7 mouse cellular contexts compared by ENCODE assay signal in the genomic region with DNA sequence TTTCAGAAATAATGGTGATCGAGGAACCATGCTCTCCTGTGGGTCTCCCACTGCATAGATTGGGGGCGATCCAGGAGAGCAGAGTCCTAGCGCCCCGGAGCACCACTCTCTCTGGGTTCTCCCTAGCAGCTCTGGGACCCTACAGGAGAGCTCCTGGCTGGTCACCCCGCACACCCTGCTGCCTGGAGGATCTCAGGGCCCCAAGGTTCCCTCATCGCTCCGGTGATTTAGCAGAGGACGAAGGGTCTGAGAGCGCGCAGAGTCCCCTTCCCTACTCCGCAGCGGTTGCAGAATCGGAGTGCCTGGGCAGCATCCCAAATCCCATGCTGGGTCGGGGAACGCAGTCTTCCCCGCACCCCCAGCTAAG. TPM values are rescaled to one million over a fixed set of nuclear protein-coding genes. Genes with fewer than 3 reads are reported as not detected.
DNase-seq lines count a peak whose midpoint lies in the region; ATAC-seq lines count a peak whose summit lies in the region.

No protein-coding gene starts in this region.

- ATAC-seq in lung, embryonic 16.5 days (ENCODE audit: low read depth) = peak; percentile 67
- peak; percentile 64; the same call in 1 of the 2 replicates for ATAC-seq in hindbrain, embryonic 12.5 days (ENCODE audit: low FRiP score)

- peaks cover 6% of the 10 kb centered on the region for H3K4me1 ChIP-seq in lung, embryonic 16.5 days (replicated peaks; ENCODE audit: control insufficient read depth, insufficient read depth, low read length)
- H3K4me1 ChIP-seq in embryonic facial prominence, embryonic 10.5 days = peaks cover 20% of the 10 kb centered on the region
- no peaks in the 10 kb centered on the region; the same call in none of the 2 replicates for H3K4me1 ChIP-seq in hindbrain, embryonic 12.5 days
- peaks cover 16% of the 10 kb centered on the region for H3K4me1 ChIP-seq in midbrain, embryonic 10.5 days

- peak overlapping the region; percentile 96 for H3K4me2 ChIP-seq in lung, embryonic 16.5 days (ENCODE audit: low read depth, low read length)
- peak overlapping the region; percentile 96 for H3K4me2 ChIP-seq in hindbrain, embryonic 12.5 days (replicated peaks)

- H3K9ac ChIP-seq in lung, embryonic 16.5 days (ENCODE audit: low read length) = peak overlapping the region; percentile 90
- peak overlapping the region; percentile 84 for H3K9ac ChIP-seq in hindbrain, embryonic 12.5 days

- H3K36me3 ChIP-seq in lung, embryonic 16.5 days (ENCODE audit: control insufficient read depth, insufficient read depth, low read length) = no peaks in the 10 kb centered on the region
- no peaks in the 10 kb centered on the region for H3K36me3 ChIP-seq in embryonic facial prominence, embryonic 10.5 days (replicated peaks)
- H3K36me3 ChIP-seq in hindbrain, embryonic 12.5 days = no peaks in the 10 kb centered on the region
- H3K36me3 ChIP-seq in midbrain, embryonic 10.5 days = no peaks in the 10 kb centered on the region

- peak overlapping the region; percentile 82 for H3K4me3 ChIP-seq in lung, embryonic 16.5 days (ENCODE audit: low read length)
- peak overlapping the region; percentile 84 for H3K4me3 ChIP-seq in embryonic facial prominence, embryonic 10.5 days
- H3K4me3 ChIP-seq in hindbrain, embryonic 12.5 days = peak overlapping the region; percentile 71
- peak overlapping the region; percentile 85 for H3K4me3 ChIP-seq in midbrain, embryonic 10.5 days

- whole genome bisulfite sequencing in lung, embryonic 16.5 days = 0% methylated on average over 16 of the region's 16 CpGs
- WGBS in embryonic facial prominence, embryonic 10.5 days = under 1% methylated on average over 16 of the region's 16 CpGs
- under 1% methylated on average over 16 of the region's 16 CpGs for whole genome bisulfite sequencing in hindbrain, embryonic 12.5 days
- under 1% methylated on average over 16 of the region's 16 CpGs for WGBS in midbrain, embryonic 10.5 days

- peaks cover 4% of the 10 kb centered on the region; the same call in 1 of the 2 replicates for H3K9me3 ChIP-seq in lung, embryonic 16.5 days (ENCODE audit: control insufficient read depth, low read length)
- H3K9me3 ChIP-seq in embryonic facial prominence, embryonic 10.5 days = peaks cover 8% of the 10 kb centered on the region; the same call in 1 of the 2 replicates
- H3K9me3 ChIP-seq in hindbrain, embryonic 12.5 days (replicated peaks) = peaks cover 8% of the 10 kb centered on the region
- peaks cover 7% of the 10 kb centered on the region for H3K9me3 ChIP-seq in midbrain, embryonic 10.5 days (replicated peaks)

- peak overlapping the region; percentile 86 for H3K27ac ChIP-seq in lung, embryonic 16.5 days (ENCODE audit: low read length)
- H3K27ac ChIP-seq in embryonic facial prominence, embryonic 10.5 days (replicated peaks) = peak overlapping the region; percentile 90
- H3K27ac ChIP-seq in hindbrain, embryonic 12.5 days = peak overlapping the region; percentile 67
- H3K27ac ChIP-seq in midbrain, embryonic 10.5 days (replicated peaks) = peak overlapping the region; percentile 91

- no peak for DNase-seq in lung, postnatal 14 days
- DNase-seq in embryonic facial prominence, embryonic 10.5 days (ENCODE audit: low spot score) = no peak
- DNase-seq in midbrain, embryonic 10.5 days (ENCODE audit: low spot score) = no peak
- no peak for DNase-seq in T-cell, adult 2 months (ENCODE audit: low spot score)
- no peak for DNase-seq in layer of hippocampus, postnatal 36 days

- no peaks in the 10 kb centered on the region for H3K27me3 ChIP-seq in lung, embryonic 16.5 days (ENCODE audit: control insufficient read depth, insufficient read depth, low read depth, low read length)
- H3K27me3 ChIP-seq in embryonic facial prominence, embryonic 10.5 days (replicated peaks; ENCODE audit: low read depth, poor library complexity, severe bottlenecking) = peaks cover 10% of the 10 kb centered on the region; the same call in 1 of the 2 replicates
- H3K27me3 ChIP-seq in hindbrain, embryonic 12.5 days = peaks cover 9% of the 10 kb centered on the region; the same call in 1 of the 2 replicates
- H3K27me3 ChIP-seq in midbrain, embryonic 10.5 days (ENCODE audit: low read depth, poor library complexity, severe bottlenecking) = peaks cover 10% of the 10 kb centered on the region

RNA-seq across cellular contexts. Expression of a gene that starts 1.4 kb away (rescaled TPM):
- 33.7 and 34.7 TPM in 2 replicates for polyA plus RNA-seq in lung, embryonic 16.5 days (2015; fragmentation: Nextera tagmentation; extraction: Ambion mirVana)
- 10.3 and 11.9 TPM in 2 replicates for polyA plus RNA-seq in embryonic facial prominence, embryonic 10.5 days (2016; fragmentation: Nextera tagmentation; extraction: Ambion mirVana)
- polyA plus RNA-seq in hindbrain, embryonic 12.5 days (2016; fragmentation: Nextera tagmentation; extraction: Ambion mirVana) = 10.1 and 10.5 TPM in 2 replicates
- polyA plus RNA-seq in midbrain, embryonic 10.5 days (2016; fragmentation: Nextera tagmentation; extraction: Ambion mirVana) = 9.3 and 12.5 TPM in 2 replicates
- total RNA-seq in layer of hippocampus, postnatal 36 days (2021) = 10 to 100 TPM; 14.3 to 18.2 TPM
